Mouse (Mus musculus): ENCODE results near the gene Gm17304. TPM values are rescaled to one million over a fixed set of nuclear protein-coding genes. Genes with fewer than 3 reads are reported as not detected.

Gm17304 gene
- not detected for total RNA-seq (2021)
- long read RNA-seq, experiment 1, result 0 reads
- long read RNA-seq, experiment 2, result 0 reads

DNA sequence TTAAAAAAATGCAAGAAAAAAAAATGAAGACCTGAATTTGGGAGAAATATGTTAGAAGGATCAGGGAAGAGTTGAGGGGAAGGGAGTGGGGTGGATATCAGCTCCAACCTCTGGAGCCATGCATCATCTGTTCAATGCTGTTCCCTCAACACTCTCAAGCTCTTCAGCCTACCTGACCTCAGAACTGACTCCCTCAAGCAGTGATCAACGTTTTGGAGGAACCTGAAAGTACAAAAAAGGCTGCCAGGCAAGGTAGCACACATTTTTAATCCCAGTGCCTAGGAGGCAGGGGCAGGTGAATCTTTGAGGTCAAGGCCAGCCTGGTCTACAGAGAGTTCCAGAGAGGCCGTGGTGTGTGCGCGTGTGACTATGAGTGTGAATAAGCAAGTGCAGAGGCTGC, at the start of gene Gm17304:
TSS of gene Gm17304 (plus strand) at position 301 of the 400 bp plus-strand sequence.
- no peak for DNase-seq
- intact Hi-C loops (cut with DNase I), result no loop called here

DNA sequence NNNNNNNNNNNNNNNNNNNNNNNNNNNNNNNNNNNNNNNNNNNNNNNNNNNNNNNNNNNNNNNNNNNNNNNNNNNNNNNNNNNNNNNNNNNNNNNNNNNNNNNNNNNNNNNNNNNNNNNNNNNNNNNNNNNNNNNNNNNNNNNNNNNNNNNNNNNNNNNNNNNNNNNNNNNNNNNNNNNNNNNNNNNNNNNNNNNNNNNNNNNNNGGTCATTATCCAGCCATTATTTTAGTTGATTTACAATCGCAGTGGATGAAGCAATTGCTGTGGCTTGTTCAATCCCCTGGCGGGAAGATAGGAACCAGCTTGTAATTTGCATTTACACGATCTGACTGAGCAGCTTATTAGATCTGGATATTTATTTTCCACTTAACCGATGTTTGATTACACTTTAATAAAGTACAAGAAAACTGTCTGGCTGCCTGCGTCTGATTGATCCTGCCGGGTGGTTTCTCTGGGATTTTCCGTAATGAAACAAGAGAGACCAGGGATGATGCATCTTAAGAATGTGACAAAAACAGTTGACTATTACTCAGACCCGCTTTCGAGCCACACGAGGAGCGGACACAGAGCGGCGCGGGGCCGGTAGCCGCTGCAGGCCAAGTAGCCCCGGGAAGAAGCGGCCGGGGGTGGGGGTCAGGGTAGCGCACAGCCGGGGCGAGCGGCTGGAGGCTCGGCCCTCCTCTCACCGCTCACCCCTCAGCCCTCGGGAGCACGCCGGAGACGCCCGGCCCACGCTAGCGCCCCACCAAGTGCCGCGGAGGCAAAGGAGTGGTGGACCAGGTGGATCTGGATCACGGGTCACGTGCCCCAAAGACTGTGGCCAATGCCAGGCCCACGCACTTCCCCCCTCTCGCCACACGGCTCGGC, 48.0 kb upstream of the Gm17304 start:
- no peak for DNase-seq
- intact Hi-C loops (cut with DNase I), result no loop called here

DNA sequence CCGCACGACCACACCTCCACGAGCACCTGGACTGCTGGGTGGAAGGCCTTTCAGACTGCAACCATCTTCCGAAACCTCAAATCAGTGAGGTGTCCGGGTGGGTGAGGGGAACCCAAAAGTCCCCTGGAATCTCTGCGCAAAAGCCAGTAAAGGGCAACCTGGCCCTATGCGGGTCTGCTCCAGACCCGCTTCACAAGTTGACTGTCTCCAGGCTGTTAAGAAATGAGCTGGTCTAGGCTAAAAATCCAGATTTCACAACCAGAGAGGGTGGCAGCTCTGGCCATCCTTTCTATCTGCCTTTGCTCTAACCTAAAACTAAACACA, 47.4 kb upstream of the Gm17304 start:
- DNase-seq, result no peak
- intact Hi-C loops (cut with DNase I), result no loop called here

DNA sequence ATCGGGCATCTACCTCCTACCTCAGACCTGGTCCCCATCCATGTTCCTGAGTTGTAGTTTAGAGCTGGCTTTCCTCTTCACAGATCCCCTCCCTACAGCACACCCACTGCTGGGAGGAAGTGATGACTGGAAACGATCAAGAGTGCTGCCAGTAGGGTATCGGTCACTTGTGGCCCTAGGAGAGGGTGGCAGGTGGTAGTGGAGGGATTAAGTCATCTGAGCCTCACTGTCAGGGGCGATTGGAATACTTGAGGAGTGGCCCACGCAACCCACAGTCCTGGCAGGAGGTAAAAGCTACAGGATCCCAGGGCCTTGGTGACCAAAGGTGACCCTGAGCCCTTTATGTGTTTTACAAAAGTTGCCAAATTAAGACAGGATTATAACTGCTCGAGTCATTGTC, 42.9 kb upstream of the Gm17304 start:
- intact Hi-C loops (cut with DNase I), result no loop called here
- no peak for DNase-seq

DNA sequence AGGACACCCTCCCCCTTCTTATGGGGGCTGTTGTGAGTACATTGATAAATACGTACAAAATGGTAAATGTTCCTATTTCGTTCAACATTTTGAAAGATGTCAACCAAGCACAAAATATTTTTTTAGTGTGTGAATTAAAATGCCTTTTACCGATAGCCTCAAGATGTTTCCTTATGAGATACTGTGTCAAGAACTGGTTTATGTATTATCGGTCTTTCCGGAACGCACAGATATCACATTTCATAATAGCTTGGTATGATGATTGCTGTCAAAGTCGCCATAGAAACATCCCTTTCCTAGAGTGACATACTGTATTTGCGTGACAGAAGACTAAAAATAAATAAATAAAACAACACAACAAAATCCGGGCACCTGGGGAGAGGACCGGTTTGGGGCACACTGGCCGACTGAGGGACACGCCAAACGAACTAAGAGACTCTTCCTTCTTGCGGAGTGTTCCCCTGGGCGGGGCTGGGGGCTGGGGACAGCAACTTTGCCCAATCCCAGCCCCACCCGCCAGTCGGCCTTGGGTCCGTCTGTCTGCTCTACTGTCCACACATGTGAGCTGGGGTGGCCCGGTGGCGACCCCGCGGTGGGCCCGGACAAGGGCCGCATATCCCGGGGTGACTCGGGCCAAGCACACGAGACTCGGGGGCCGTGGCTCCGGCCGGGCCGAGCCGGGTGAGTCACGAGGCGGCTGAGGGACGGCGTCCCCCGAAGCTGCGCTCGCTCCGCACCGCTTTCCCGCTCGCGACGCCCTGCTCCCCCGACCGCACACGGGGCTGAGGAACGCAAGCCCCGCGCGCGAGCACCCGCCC, 34.9 kb upstream of the Gm17304 start:
- DNase-seq, result no peak
- intact Hi-C loops (cut with DNase I), result no loop called here

DNA sequence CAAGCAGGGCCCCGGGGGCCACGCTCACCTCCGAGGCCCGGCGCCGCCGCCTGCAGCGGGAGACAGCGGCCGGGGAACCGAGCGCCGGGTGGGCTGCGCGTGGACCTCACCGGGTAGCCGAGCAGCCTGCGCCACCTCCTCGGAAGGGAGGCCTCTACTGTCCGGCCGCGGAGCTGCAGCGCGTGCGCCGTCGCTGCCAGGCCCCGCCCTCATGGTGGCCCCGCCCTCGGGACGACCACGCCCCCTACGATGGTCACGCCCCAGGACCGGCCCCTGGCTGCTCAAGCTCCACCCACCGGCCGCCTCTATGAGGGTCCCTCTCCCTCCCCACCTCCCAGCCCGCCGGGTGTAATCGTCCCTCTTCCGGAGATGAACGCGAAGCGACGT, 34.3 kb upstream of the Gm17304 start:
- intact Hi-C loops (cut with DNase I), result no loop called here
- DNase-seq, result peak; percentile 86 to 91

DNA sequence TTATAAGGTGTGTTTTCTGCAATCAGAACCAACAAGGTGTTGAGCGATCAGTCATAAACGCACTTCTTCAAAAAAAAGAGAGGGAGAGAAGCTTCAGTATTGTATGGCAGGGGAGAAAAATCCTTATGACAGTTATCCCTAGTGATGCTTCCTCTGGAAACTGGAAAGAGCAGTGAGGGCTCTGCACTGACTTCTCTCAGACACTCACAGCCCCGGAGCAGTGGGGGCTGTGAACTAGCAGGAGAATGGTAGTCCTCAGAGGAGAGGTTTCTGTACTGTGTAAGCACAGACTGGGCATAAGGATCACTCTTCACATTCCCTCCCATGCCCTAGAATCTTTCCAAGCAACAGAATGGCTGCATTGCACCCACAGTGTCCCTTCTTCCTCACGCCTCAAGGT, 33.8 kb upstream of the Gm17304 start:
- intact Hi-C loops (cut with DNase I), result loop anchor here (5.0 kb wide), 1 partner anchor 108 kb away; no protein-coding TSS in a partner anchor
- no peak for DNase-seq

DNA sequence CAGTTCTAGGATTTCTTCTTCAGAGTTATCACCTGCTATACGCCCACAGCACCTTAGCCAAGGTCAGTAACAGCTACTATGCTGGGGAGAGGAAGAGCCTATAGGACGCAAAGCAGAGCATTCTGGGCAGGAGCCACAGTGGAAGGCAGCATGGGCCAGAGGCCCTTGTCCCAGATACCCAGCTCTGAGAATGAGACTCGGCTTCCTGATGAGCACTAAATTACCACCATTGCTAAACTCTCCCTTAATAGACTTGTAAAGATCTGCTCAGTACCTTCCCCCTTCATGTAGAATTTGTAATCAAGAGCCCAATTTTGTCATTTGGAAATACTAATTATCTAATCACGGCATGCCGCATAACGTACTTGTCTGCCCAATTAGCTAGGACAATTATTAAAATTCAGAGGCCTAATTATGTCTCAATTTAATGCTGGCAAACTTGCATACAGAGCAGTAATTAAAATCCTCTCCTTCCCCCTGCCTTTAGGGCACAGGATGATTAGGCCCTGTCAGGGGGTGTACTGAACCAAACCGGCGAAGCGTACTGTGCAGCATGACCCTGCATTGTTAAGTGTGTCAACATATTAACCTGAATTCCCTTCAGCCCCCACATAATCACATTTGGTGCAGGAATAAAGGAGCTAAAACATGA, 31.5 kb upstream of the Gm17304 start:
- intact Hi-C loops (cut with DNase I), result loop anchor here (5.0 kb wide), 1 partner anchor 110 kb away; no protein-coding TSS in a partner anchor
- no peak for DNase-seq

DNA sequence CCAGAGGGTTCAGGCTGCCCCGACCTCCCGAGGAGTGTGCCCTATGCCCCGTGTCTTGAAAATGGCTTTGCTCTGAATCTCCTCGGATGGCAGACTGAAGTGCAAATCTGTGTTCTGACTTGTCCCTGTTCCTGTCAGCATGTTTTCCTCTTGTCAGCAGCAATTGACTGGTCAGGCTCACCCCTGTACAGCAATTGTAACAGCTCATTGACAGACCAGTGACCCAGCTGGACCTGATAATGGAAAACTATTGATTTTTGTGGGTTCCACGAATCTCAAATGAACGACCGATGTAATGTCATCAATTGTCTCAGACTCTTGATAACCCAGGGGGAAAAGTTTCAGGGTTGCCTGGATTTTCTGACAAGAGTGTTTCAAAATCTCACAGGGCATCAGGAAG, 28.0 kb upstream of the Gm17304 start:
- intact Hi-C loops (cut with DNase I), result loop anchor here (5.0 kb wide), 1 partner anchor 221 kb away; no protein-coding TSS in a partner anchor
- no peak for DNase-seq

DNA sequence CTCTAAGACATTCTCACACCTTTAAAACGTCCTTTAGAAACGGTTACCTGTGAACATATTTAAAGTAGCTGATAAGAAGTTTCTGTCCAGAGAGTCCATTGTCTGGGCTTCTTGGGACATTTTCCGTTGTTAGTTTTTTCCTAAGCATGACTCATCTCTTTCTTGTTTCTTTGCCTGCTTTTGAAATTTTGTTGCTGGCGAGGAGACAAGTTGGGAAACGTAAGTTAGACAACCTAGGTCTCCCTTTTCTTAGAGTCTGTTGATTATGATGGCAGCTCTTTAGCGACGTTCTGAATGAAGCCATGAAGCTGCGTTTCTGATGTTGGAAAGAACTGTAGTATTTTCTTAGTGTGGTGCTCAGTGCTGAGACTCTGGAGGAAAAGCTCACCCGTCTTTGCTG, 19.9 kb upstream of the Gm17304 start:
- no peak for DNase-seq
- intact Hi-C loops (cut with DNase I), result no loop called here

DNA sequence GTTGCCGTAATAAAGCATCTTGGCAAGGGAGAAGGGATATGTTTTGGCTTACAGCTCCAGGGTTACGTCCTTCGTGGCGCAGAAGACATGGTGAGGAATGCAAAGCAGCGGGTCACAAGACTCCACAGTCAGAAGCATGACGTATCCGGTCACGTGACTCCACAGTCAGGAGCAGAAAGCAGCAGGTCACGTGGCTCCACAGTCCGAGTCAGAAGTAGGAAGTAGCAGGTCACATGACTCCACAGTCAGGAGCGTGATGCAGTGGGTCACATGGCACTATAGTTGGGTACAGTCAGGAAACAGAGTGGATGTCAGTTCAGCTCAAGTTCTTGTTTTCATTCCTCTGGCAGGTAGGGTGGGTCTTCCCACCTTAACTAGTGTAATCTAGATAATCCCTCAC, 19.2 kb upstream of the Gm17304 start:
- no peak for DNase-seq
- intact Hi-C loops (cut with DNase I), result no loop called here

DNA sequence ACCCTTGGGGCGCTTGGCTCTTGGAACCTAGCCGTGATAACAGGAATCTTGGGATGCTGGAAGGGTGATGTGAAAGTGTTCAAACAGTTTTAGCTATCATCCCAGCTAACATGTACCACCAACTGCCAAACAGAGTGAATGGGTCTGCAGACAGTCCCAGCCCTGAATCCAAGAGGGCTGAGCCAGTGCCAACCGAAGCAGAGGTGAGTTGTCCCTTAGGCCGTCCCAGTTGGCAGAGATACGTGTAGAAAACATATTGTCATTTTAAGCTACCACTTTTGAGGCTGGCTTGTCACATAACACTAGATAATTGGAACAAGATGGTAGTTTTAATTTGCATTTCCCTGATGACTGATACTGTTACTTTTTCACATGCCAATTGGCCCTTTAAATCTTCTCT, 18.2 kb upstream of the Gm17304 start:
- DNase-seq, result no peak
- intact Hi-C loops (cut with DNase I), result no loop called here

DNA sequence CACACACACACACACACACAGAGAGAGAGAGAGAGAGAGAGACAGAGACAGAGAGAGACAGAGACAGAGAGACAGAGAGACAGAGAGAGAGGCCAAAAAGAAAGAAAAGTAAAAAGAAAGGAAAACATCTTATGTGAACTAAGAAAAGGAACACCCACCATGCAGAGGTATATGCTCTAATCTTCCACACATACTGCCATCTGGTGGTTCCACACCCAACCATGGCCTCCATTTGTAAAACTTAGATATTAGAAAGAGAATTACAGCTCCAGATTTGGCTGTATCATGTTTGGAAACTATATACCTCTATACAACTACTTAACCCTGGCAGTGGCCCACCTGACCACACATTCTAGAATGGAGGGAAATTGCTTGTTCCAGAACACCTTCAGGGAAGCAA, 14.5 kb upstream of the Gm17304 start:
- DNase-seq, result no peak
- intact Hi-C loops (cut with DNase I), result no loop called here

DNA sequence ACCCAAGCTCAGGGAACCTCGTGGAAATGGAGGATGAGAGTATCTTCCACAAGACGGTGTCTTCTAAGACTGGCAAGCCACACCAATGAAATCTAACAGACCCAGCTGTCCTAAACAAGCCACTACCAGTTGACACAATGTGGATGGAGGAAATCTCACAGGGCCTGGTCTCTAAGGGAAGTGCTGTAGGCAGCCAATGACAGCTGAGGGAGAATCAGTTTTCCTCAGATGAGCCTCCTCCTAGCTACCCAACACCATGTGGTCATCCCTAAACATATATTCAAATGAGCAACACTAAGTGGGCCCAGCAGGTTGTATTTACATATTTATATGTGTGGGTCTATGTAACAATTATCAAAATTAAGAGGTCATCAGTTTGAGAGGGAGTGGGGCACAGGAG, 11.4 kb upstream of the Gm17304 start:
- no peak for DNase-seq
- intact Hi-C loops (cut with DNase I), result no loop called here

DNA sequence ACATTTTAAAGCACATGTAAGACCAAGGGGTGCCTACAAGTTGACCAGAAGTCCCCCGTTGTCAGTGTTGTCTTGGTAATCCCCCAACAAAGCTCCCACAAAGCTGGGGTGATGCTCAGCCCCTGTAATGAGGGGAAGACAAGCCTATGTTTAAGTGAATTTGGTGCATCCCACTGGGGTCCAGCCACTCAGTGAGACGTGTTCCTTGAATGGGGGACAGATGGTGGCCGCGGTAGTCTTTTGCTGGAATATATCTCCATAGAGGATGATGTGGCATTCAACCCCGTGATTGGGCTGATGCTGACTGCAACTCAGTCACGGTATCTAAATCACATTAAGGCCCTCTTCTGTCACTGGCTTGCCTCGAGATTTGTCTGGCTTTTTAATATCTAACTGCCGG, 9.4 kb upstream of the Gm17304 start:
- DNase-seq, result no peak
- intact Hi-C loops (cut with DNase I), result no loop called here

DNA sequence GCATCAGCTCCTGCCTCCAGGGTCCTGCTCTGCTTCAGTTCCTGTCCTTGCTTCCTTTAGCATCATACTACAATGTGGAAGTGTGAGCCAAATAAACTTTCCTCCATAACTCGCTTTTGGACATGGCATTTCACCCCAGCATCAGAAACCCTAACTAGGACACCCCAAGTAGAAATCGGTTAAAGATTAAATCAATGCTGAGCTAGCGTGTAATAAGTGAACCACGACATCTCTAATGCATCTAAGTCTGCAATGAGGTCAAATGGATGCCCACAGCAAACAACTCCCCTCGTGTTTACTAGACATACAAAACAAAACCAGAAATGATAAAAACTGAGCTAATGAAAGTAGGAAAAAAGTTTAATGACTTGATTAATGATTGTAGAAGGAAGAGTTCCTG, 4.5 kb upstream of the Gm17304 start:
- intact Hi-C loops (cut with DNase I), result no loop called here
- DNase-seq, result no peak

DNA sequence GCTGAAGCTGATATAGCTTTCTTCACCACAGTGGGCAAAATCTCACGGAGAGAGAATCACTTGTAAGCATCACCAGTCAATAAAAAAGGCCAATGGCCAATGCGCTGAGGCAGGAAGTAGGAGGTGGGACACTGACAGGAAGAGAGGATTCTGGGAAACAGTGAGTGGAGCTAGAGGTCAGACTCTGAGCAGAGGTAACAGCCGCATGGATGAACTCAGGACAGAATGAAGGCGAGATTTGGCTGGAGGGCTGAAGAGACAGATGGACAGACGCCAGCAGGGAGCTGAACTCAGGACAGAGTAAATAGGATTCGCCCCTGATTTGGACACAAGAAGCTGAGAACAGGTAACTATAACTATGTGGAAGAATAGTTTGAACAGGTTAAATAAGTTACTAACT, 3.8 kb upstream of the Gm17304 start:
- intact Hi-C loops (cut with DNase I), result no loop called here
- DNase-seq, result no peak

DNA sequence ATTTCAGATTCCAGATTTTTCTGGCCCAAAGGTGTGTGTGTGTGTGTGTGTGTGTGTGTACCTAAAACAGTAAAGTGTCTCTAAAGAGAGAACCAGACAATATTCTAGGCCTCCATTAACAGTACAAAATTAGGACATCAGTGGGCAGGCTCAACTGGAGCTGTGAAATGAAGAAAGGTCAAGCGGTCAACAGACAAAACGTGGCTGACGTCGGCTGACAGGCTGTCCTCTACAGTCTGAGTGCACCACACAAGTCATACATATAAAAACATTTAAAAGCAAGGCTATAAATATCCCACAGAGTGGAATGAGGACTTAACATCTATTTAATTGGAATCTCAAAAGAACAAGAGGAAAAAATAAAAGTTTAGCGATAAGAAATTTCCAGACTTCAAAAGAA, 1.8 kb upstream of the Gm17304 start:
- DNase-seq, result no peak
- intact Hi-C loops (cut with DNase I), result no loop called here

DNA sequence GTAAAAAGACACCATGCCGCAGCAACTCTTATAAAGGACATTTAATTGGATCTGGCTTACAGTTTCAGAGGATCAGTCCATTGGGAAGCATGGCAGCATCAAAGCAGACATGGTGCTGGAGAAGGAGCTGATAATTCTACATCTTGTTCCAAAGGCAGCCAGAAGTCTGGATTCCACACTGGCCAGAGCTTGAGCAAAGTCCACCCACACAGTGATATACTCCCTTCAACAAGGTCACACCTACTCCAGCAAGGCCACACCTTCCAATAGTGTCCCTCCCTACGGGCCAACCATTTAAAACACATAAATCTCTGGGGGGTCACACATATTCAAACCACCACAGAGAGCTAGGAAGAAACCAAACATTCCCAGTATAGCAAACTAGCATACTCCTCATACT, 3.3 kb downstream of the Gm17304 start:
- no peak for DNase-seq
- intact Hi-C loops (cut with DNase I), result no loop called here

DNA sequence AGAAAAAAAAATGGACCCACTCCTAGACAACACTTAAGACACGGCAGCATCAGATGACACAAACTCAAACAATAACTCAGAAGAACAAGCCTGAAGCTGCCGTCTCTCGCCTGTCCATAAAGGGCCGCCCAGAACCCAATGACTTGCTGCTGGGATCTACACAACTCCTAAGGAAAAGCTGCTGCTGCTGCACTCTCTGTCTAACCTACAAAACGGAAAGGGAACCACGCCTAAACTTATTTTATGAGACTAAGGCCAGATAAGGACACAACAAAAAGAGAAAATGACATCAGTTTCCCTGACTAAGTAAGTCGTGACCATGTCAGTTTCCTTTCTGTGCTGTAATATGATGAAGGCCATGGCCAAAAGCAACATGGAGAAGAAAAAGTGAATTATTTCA, 5.7 kb downstream of the Gm17304 start:
- DNase-seq, result no peak
- intact Hi-C loops (cut with DNase I), result no loop called here

DNA sequence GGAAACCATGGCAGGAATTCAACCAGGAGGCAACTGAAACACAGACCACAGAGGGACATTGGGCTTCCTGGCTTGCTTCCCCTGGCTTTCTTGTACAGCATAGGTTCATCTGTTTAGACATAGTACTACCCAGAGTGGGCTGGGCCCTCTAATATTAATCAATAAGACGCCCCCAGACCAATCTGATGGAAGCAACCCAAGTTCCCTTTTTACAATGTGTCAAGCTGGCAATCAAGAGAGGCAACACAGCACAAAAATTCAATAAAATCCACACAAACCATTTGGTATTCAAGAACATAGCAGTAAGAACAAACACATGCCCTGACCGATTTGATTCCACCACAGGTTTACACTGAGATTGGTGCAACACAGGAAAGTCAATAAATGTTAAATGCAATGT, 6.1 kb downstream of the Gm17304 start:
- intact Hi-C loops (cut with DNase I), result no loop called here
- DNase-seq, result no peak
